Mouse (Mus musculus) cortical plate, adult 2 months (tissue): ENCODE data around the gene Caap1.

Experiments used
- CTCF ChIP-seq: fragments of 200-500 bp; IDR thresholded peaks from 2 replicates; pipeline ENCODE4 v1.5.1; 2011; ENCODE audit warnings: mild to moderate bottlenecking, control low read depth, low read length; ENCODE audit not compliant: insufficient read depth; ENCODE audit errors: extremely low read depth
- POLR2A ChIP-seq: fragments of 200-500 bp; IDR thresholded peaks from 2 replicates; pipeline ENCODE4 v1.6.1; 2011; ENCODE audit warnings: mild to moderate bottlenecking, low read length, control low read depth; ENCODE audit not compliant: insufficient read depth; ENCODE audit errors: extremely low read depth

GRCm38 (mm10) chr4:94533205-94533604 is 23.4 kb downstream of the Caap1 start:
- TF ChIP-seq CTCF (no peak), POLR2A (no peak)
